Mouse (Mus musculus): ENCODE measurements around the gene Sh3pxd2a.

GRCm38 (mm10) chr19:47503625-47504024 lies 39.4 kb upstream of the Sh3pxd2a start:
- TF ChIP-seq EP300 (IDR thresholded peaks at IDR 0.05; ENCODE audit: low read depth) (no peak), CTCF (IDR thresholded peaks at IDR 0.05; ENCODE audit: low read depth) (peak; percentile 89)

Data from liver, postnatal 0 days (tissue).